Mouse (Mus musculus) adrenal gland, adult 18-20 months (tissue): ENCODE results near the gene Cck. TPM values are rescaled to one million over a fixed set of nuclear protein-coding genes. Genes with fewer than 3 reads are reported as not detected.
"Not testable (repeated sequence)": the region's sequence is repeated elsewhere in the genome, so short reads cannot be mapped to it uniquely, and the experiment has no call there.

ENCODE experiments used
- DNase-seq, 2 experiments: peaks; one replicate each; pipeline ENCODE4 v3.0.0; 2021 to 2022; ENCODE audit warnings: low spot score in 2 of 2
- total RNA-seq, 2 experiments: library from RNA; stranded (reverse); gene quantifications; 1 replicate in 1 of 2; 2 replicates in 1 of 2; pipeline ENCODE4 v1.2.3; 2021

Gene Cck
- total RNA-seq, 2 experiments from 2014 or later = 0.77 to 2.7 TPM

DNA sequence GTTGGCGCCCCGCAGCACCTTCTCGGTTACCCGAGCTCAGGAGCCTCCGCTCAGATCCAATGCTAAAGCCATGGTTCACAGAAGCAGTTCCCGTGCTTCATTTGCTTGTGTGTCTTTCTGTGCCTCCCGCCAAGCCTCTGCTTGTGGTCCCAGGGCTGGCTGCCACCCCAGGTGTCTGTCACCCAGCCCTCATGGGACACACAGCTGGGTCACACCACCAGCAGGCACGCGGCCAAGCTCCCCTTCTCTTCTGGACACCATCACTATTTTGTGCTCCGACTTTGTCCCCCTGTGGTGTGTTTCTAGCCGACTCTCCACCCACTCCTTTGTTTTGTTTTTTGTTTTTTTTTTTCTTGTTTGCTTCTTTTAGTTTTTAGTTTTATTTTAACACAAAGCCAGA is 28.0 kb downstream of the Cck start:
- no peak for DNase-seq

DNA sequence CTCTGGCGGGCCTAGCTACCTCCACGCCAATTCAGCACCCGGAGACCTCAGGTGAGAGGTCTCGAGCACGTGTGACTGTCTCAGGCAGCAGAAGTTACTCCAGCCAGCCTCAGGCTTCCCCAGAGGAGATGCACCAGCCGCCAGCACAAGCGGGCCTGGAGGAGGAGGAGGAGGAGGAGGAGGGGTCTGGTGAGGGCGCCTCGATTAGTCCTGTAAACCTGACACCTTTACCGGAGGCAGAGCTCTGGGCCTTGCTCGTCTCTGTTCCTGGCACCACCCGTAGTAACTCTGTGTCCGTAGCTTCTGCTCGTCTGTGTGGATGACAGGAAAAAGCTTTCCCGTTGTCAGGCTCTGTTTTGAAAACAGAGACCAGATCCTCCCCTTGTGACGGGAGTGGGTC is 35.0 kb downstream of the Cck start:
- DNase-seq = no peak

- DNase-seq = no peak
Observed at GRCm38 (mm10) chr9:121459950-121460349, 35.5 kb downstream of the Cck start.

DNA sequence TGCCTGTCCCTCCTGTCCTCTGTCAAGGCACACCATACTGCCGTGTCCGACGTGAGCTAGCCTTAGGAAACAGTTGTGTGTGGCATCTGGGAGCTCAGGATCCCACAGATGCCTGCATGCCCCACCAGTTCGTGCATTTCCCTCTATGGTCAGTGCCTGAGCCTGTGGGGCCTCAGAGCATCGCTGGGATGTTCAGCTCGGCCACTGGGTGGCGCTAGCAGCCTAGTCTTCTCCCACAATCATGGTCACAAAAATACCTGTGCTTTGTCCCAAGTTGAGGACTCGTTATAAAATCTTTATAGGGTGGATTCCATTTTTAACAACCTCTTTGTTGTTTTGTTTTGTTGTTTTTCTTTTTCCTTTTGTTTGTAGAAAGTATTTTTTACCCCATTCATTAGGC is 37.0 kb downstream of the Cck start:
- DNase-seq = peak; percentile 46 to 65

GRCm38 (mm10) chr9:121456739-121457515 is 38.6 kb downstream of the Cck start:
- no peak for DNase-seq

GRCm38 (mm10) chr9:121454891-121455290 is 40.6 kb downstream of the Cck start:
- no peak for DNase-seq

DNA sequence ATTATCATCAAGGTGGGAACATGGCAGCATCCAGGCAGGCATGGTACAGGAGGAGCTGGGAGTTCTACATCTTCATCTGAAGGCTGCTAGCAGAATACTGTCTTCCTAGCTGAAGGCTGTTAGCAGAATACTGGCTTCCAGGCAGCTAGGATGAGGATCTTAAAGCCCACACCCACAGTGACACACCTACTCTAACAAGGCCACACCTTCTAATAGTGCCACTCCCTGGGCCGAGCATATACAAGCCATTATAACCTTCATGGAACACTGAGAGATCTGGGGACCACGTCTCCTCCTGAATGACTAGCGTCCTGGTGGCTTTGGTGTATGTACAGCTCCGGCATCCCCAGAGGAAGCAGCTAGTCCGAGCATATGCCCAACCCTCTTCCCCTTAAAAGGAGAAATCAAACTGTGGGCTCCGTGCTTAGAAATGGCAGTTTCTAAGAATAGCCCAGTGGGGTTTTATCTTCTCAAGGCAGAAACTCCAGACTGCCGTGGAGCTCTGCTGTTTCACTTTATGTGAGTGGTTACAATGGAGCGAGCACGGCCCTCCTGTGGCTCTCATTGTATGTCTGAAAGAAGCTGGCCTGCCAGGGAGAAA is 43.1 kb downstream of the Cck start:
- DNase-seq = not testable (repeated sequence)

DNA sequence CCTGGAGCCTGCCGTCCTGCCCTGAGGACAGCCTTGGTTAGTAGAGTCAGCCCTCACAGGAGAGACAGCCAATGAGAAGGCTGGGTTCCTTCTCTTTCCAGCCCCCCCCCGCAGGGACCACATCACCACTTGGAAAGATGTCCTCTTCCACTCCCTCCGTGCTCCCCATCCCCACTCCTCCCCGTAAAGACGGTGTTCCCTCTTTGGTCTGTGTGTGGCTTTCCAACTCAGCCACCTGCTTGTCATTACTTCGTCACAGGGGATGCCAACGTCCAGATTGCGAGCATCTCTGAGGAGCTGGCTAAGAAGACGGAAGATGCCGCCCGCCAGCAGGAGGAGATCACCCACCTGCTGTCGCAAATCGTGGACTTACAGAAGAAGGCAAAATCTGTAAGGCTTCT is 49.1 kb downstream of the Cck start:
- no peak for DNase-seq

DNA sequence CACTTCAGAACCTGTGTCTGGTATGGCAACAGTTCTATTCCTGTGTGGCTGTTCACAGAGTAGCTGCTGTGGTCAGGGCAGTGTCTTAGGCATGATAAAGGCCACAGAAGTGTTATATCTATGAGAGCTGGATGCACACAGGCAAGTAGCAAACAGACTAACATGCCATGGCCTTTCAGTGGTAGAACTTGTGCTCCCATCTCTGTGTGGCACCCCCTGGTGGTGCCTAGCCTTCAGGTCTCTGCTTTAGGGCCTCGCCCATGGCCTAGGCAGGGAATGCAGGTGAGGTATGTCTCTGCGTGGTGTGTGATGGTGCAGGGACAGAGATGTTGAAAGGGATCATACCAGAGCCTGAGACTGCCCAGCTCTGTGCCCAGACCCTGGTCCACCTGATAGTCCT is 50.1 kb downstream of the Cck start:
- peak in 1 of 2 experiments; percentile 25 for DNase-seq

DNA sequence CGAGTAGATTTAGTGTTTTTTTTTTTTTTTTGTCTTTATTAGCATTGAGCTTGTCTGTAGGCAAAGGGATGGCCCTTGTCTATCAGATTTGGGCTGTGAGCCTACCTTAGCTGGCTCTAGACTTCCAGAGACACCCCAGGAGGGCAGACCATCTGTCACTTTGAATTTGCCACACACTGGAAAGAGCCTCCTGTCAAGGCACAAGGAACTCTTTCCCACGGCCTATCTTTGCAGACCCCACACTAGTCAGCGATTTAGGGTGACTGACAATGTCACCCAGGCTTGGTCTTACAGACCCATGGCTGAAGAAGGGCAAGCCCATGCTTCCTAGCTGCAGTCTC is 51.2 kb downstream of the Cck start:
- no peak for DNase-seq

- DNase-seq = no peak
Observed at GRCm38 (mm10) chr9:121443696-121444366, 51.7 kb downstream of the Cck start.

DNA sequence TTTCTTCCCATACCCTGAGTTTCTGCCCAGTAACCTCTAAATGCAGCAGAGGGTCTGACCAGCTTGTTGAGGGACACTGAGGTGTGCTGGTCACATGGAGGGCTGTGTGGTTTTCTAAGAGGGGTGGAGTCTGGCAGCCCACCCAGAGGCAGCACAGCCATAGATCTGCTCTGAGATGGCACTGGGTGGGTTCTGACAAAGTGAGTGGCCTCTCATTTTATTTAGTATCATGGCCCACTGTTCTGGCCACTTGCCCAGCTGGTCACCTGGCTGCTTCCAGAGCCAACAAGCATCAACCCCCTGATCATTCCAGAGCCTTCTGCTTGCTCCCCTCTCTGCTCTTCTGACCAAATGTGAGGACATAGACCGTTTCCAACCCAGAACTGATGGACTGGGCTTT is 53.3 kb downstream of the Cck start:
- no peak for DNase-seq

Other genes starting within 250 kb of the Cck start
- 1 to 10 TPM; 1.2 to 2.2 TPM for gene Ulk4, start 218.5 kb downstream of the Cck start, total RNA-seq
- 10 to 100 TPM; 75.7 to 96.6 TPM for gene Trak1, start 198.2 kb downstream of the Cck start, total RNA-seq
- gene Lyzl4, start 146.4 kb upstream of the Cck start, total RNA-seq = not detected
- gene Vipr1, start 147.0 kb upstream of the Cck start, total RNA-seq = under 1 TPM; 0.30 to 0.67 TPM
- gene Sec22c, start 209.8 kb upstream of the Cck start, total RNA-seq = 1 to 10 TPM; 4.0 to 4.3 TPM
- gene Ss18l2, start 214.6 kb upstream of the Cck start, total RNA-seq = 10 to 100 TPM; 40.8 to 44.5 TPM
- gene Nktr, start 223.5 kb upstream of the Cck start, total RNA-seq = 10 to 100 TPM; 61.9 to 62.7 TPM